Mouse (Mus musculus): ENCODE data around the gene Alg2.

Gene Alg2

DNA sequence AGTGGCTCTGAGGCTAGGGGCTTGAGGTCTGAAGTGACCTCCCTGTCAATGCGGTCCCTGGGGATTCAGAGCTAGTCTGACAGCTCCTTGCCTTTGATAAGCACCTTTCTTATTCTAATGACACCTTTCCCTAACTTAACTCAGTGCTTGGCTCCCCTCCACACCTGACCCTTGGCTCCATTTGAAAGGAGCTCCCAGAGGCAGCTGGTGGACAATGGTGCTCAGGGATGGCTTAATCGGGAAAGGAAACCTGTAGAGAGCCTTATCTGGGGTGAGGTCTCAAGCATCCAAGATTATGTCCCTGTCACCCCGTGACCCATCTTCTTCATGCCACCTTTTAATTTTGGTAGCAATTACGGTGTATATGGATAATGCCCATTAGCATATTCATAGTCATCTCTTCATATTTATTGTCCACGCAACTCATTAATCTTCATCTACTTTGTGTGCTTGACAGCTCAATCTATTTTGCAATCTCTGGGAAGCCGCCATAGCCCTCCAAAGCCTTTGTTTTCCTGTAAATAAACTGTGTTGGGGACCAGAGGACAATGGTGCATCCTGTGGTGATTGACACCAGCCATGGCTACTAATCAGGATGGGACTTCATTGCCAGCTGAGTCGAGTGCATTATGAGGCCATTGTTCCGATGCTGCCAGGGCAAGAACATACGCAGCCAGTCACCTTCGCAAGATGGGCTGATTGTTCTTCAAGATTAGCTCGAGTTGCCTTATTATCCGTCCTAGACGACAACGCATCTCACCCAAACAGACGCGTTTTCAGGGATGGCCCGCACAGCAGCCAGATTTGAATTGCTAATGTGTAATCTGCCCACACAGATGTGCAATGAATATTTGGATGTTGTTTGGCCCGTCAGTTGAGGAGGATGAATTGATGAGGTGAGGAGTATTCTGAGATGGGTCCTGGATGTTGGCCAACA is 24.3 kb downstream of the Alg2 start:
- DNase-seq: peak; percentile 48

DNA sequence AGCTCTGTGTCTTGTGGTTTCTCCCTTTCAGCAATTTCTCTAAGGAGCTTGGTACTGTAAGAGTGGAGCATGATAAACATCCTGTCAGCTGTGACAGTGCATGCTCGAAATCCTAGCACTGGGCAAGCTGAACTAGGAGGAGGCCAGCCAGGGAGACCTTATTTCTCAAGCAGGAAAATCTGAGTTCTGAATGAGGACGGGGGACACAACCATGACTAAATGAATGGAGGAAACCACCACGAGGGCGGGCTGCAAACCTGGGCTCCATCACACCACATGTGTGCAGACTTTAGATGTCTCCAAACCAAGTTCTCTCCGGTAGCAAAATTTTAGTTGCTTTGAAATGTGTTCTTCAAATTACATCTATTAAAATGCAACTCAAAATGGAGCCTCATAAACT is 25.0 kb downstream of the Alg2 start:
- no peak for DNase-seq

DNA sequence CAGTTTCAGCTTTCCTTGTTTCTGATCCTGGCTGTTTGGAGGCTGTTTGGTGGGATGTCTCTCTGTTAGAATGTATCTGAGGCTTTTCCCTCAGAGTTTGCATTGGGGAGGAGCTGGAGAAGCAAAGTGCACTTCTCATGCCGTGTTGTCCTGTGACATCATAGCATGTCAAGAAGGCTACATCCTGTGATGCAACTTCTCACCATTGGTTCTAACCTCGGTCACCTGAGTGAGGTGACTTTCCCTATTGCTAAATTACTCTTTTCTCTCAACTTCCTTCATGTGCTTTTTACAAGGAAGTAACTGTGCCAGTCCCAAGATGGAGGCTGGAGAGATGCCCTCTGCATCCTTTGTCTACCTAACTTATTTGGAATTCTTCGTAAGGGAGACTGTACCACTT is 25.6 kb downstream of the Alg2 start:
- no peak for DNase-seq

DNA sequence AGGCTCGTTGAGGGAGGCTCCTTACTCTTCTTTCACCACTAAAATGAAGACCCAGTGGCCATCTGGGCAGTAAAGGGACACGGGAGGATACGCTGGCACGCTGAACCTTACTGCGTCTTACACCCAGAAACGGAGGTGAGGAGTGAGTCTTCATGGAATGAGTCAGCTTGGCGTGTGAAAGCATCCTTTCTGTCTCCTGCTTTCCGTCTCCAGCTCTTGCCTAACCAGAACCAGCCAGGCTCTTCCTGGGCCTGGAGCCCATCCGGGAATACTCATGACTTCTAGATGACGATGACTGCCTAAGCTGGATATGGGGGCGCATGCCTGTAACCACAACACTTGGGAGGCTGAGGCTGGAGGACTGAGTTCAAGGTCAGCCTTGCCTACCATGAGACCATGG is 33.2 kb downstream of the Alg2 start:
- no peak for DNase-seq

DNA sequence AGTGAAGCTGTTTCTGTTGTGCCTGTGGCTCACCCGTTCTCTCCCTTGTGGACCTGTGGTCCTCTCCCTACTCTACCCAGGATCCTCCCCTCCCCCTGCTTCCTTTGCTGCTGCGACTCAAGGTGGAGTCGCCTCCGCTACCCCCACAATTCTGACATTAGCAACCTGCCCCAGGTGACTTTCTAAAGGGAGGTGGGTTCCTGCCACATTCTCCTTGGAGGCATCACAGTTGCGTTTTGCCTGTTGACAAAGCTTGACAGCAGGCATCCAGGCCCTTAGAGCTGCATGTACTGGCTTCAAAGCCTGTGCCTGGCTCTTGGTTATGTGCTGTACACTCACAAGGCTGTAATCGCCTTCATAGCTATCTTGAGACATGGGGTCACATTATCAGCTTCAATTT is 35.2 kb downstream of the Alg2 start:
- DNase-seq: no peak

DNA sequence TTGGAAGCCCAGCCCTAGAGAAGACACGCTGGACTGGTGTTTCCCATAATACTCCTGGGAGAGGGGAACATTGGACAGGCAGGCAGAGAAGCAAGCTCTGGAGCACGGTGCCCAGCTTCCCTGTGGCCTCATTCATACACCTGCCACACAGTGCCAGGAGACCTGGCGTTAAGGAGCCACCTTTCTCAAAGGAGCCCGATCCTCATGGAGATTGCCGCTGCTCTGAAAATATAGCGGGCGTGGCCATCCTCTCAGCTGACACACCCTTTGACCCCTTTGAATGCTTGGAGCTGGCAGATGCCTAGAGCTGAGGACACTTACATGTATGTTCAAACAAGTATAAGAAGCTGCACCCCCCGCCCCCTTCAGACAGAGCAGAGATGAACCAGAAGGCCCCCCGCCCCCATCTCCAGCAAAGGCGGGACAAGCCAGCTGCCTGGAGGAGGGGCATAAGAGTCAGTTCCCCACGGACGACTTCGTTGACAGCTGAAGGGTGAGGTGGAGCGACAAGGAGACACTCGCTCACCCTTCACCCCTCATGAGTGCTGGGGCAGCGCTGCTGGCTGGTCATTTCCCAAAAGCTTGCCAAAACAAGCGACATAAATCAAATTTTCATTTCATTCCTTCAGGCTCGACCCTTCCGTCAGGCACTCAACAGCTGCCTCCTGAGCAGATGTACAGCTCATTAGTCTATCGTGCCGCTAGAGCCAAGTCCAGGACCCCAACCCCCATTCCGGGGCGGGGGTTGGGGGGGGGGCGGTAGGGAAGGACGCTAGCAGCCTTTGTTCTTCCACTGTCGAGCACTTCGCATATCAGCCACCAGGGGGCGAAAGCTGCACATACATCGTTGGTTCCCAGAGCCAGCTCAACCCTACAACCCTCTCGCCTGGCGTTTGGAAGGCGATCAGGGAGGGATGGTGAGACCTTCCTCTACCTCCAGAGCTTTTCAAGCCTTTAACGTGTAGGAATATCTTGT is 36.5 kb downstream of the Alg2 start:
- DNase-seq: peak; percentile 95

DNA sequence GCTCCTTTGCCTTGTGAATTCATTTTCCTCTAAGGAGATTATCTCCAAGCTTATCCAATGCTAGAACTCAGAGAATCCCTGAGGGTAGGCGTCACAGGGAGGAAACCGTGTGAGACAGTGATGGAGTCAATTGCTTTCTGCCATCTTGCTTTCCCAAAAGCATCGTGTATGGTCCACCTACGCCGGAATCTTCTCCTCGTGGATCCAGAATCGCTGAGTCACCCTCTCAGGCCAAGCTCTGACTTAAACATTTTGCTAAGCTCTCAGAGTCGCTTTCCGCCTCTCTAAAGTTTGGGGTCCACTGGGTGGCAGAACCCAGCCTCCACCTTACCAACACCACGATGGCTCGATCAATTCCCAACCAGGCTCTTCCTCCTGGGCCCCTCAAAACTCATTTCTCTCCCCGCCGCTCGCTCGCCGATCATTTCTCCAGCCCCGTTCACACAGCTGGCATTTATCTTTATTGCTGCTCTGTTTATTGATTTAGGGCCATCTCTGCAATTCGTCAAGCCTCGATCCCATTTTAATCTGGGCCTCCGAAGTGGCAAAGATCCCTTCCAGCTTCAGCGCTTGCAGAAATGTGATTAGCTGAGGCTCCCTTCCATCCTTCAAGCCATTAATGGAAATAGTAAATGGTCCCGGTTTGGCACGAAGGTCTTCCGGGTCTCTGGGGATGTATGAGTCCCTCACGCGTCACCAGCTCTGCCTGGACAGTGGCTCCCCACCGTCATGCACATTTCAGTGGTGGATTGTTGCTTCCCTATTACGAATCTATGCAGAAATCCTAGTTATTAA is 38.4 kb downstream of the Alg2 start:
- no peak for DNase-seq

DNA sequence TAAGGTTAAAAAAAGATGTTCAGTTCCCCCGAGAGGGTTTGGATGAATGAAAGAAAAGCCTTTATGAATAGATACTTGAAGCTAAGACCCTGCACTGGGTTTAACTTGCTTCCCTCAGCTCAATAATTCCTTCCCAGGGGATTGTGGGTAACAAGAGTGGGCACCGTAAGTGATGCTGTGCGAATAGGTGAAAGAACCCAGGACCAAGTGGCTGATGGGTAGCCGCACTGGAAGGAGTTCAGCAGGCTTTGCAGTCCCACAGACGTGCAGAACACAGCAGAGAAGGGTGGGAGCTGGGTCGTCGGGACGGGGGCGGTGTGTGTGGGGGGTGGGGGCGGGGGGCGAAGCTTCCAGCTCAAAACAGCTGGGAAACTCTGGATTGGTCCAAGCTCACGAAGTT is 39.0 kb downstream of the Alg2 start:
- no peak for DNase-seq

DNA sequence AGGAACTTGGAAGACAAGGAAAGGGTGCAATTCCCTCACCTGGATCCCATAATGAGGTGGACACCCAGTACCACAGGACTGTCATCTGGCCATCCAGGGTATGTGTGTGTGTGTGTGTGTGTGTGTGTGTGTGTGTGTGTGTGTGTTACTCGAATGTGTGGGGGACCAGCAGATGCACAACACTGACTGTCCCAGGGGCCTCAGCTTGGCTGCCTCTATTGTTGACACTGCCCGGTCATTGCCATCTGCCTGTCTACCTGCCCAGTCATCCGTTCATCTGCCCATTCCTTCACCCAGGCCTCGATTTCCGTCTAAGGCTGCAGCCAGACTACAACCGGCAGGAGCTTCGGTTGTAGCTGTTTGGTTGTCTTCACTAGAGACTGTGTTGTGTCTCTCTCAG is 41.4 kb downstream of the Alg2 start:
- no peak for DNase-seq

DNA sequence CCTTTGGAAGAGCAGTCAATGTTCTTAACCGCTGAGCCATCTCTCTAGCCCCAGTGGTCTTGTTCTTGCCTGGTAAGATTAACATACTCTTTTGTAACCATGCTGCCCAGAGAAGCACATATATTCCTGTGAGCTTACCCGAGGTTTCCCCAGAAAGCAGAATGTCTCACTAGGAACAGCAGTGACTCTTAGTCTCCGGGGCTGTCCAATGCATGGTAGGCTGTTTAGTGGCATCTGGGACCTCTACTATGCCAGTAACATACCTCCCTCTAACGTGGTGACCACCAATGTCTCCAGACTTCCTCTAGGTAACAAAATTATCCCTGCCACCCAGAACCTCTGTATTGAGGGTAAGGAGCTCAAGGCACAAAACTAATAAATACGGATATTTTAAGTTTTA is 43.1 kb downstream of the Alg2 start:
- DNase-seq: no peak

DNA sequence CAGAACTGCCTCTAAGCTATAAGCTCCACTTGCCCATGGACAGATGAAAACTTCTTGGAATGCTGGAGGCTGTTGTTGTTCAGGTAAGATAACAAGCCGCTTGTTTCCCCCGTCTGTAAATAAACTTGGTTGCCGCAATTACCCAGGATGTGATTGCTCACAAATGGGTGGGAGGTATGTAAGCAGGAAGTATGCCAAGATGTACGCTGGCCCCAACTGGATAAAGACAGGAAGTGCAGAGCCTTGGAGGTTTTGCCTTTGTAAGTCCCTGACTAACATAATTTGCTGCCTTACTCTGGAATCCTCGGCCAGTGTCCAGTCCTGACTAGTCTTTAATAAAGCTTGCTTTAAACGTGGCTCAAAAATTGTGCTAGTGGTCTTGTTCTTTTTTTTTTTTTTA is 43.6 kb downstream of the Alg2 start:
- DNase-seq: no peak

DNA sequence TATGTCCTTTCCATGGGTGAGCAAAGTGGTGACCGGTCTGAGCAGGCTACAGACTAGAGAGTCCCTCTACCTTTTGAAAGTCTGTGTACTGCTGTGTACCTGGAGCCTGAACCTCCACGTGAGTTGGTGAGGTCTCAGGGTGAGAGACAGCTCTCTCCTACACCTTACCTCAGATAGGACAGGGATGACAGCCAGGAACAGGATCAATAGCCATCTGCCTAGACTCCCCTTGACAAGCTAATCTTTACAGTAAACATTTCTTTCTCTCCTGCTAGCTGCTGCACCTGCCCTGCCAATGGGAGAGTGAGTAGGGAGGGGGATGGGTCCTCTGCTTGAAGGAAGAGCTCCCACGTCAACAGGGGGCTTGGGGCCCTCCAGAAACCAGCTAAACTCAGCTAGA is 46.5 kb downstream of the Alg2 start:
- no peak for DNase-seq

DNA sequence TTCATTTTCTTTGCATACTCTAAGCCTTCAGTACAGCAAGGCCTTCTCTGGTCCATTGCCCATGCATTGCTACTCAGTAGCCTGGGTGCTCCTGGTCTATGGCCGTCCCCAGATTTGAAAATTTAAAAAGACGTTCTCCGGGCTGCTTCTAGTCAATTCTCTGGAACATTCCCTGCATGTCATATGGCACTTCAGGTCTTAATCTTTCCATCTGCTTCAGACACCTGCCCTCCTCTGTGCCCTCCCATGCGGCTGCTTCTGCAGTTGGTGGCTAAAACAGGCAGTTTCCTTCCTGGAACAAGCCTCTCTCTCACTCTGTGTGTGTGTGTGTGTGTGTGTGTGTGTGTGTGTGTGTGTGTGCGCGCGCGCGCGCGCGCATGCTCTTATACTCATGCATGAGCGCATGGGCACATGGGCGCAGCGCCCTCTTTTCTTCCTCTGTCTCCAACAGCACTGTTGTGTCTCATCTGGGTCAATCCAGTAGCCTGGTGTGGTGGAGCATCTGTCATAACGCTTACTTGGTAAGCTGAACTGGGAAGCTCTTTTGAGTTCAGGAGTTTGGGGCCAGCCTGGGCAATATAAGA is 48.8 kb downstream of the Alg2 start:
- peak; percentile 75 for DNase-seq

DNA sequence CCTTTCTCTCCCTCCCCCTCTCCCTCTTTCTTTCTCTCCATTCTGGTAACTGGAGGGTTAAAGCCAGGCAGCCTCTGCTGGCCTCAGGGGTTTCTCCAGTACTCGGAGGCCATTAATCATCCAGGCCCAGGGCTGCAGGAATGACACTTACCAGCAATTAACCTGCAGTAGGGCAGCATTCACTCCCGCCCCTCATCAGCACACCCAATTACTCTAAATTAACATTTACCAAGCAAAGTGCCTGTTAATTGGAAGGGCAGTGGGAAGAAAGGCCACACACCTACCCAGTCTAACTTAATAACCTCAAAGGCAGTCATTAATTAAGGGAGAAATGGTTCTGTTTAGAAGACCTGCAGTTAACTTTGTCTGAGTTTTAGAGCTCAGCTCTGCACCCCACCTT is 49.8 kb downstream of the Alg2 start:
- DNase-seq: peak; percentile 67

DNA sequence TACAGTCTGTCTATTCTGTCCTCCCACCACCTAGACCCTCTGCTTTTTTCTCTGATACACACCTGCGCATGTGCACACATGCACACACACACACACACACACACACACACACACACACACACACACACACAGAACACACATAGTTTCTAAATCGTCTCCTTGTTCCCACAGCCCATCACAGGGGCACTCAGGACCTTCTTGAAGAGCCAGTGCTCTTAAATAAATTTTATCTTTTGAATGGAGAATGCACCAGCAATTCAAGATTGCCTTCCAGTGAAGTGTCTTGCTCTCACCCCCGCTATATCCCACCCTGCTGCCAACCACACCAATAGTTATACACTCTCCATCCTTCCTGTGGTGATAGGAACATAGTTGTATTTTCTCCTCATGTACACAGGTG is 51.2 kb downstream of the Alg2 start:
- DNase-seq: no peak

DNA sequence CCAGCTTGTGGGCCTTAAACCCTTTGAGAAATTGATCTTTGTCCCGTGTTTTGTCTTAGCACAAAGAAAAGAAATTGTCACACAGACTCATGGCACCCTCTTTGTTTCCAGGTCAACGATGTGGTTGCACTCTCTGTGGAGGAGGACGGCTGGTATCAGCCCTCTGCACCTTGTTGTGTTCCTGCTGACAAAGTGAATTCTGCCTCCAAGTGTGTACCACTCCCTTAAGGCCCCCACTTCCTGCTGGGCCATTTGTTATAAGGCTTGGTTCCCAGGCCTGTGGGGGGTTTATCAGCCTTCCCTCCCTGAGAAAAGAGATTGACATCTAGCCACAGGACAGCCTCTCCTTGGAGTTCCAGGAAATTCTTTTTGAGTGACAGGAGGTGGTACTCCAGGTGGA is 51.9 kb downstream of the Alg2 start:
- no peak for DNase-seq

DNA sequence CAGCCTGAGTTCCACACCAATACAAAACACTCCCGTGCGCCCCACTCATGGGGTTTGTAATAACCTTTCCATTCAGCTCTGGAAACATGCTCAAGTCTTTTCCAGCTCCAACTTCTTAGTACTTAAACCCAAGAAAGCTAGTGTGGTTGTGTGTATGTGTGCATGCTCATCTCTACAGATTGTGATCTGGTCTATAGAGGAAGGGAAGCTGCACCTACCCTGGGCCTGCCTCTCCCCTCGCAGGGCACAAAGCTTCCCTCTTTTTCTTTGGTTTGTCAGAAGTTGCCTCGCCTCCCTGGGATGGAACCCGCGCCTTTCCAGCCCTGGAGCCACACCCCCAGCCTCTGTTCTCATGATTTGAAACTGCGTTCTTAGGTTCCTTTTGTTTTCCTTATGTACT is 53.9 kb downstream of the Alg2 start:
- DNase-seq: no peak

DNA sequence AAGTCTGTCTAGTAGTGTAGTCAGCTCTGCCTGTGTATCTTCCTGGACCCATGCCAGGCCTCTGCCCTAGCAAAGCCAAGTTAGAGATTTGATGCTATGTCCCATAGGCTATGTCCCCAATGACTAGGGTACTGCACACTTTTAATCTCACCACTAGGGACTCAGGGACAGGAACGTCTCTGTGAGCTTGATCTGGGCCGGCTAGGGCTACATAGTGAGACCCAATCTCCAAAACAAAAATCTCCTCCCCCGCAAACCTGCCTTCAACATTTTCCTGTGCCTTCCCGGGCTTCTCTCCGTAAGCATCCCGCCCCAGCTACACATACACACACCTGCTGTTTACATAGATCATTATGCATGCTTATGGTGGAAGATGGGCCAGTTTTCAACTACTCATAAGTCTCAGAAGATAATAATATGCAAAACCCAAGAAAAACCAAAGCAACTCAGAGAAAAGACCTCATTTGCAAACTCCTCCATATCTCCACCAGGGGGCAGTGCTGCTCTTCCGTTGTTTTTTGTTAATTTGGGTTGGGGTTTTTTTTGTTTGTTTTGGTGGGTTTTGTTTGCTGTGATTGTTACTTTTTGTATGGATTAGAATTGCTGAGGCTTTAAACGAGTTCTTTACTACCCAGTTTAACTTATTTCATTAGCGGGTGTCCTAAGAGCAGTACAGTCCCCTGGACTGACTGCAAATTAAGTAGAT is 54.7 kb downstream of the Alg2 start:
- DNase-seq: peak; percentile 70

DNA sequence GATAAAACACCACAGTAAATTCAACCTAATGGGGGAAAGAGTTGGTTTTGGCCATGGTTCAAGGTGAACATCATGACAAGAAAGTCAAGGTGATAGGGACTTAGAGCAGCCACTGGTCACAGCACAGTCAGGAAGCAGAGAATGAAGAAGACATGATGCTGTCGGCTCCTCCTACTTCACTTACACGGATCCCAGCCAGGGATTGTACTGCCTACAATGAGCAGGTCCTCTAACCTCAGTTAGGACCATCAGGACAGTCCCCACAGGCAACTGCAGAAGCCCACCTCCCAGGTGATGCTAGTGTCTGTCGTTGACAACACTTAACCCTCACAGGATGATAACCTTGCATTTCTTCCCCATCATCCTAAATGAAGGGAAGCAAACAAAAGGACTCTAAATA is 56.3 kb downstream of the Alg2 start:
- DNase-seq: no peak

All from retina, postnatal 1 day (tissue).